Mouse (Mus musculus) embryonic fibroblast, embryonic 13.5 days (primary cell): ENCODE measurements around the gene Hipk2. TPM values are rescaled to one million over a fixed set of nuclear protein-coding genes. Genes with fewer than 3 reads are reported as not detected.

Source experiments
- H3K27ac ChIP-seq: 2 replicates; pipeline ENCODE4 v1.5.1; 2012; ENCODE audit warnings: low read length, control low read depth, inconsistent platforms; ENCODE audit not compliant: insufficient read depth
- H3K4me1 ChIP-seq: 2 replicates; pipeline ENCODE4 v1.6.1; 2011; ENCODE audit warnings: low read length; ENCODE audit not compliant: control insufficient read depth, insufficient read depth
- H3K4me3 ChIP-seq: 2 replicates; pipeline ENCODE4 v1.5.1; 2011; ENCODE audit warnings: mild to moderate bottlenecking, control low read depth, low read length; ENCODE audit not compliant: insufficient read depth
- CTCF ChIP-seq: IDR thresholded peaks from 2 replicates; pipeline ENCODE4 v1.5.1; 2011; ENCODE audit warnings: mild to moderate bottlenecking, control low read depth, low read length, moderate library complexity, borderline replicate concordance; ENCODE audit not compliant: insufficient read depth
- POLR2A ChIP-seq: IDR thresholded peaks from 2 replicates; pipeline ENCODE4 v1.6.1; 2011; ENCODE audit warnings: low read depth, mild to moderate bottlenecking, control low read depth, low read length, moderate library complexity
- polyA plus RNA-seq: library from polyadenylated mRNA; stranded (reverse); fragments of >200 nt; gene quantifications from 2 replicates; pipeline ENCODE4 v1.2.4, GENCODE M21; 2011; ENCODE audit warnings: low read depth; ENCODE audit not compliant: missing spikeins, insufficient read length

Hipk2 gene
- polyA plus RNA-seq, 1 experiment, result 33.1 TPM

GRCm38 (mm10) chr6:38918728-38919127 lies 42.8 kb upstream of the Hipk2 start:
- H3K4me3 ChIP-seq, result no peak overlapping the region
- TF ChIP-seq CTCF, result no peak
- TF ChIP-seq POLR2A, result no peak
- 0 out of 2 replicates have a peak, but pooled peaks cover under 1% of the 10 kb centered on the region for H3K4me1 ChIP-seq
- no peak overlapping the region for H3K27ac ChIP-seq

GRCm38 (mm10) chr6:38917415-38917814 lies 41.5 kb upstream of the Hipk2 start:
- H3K27ac ChIP-seq, result no peak overlapping the region
- H3K4me3 ChIP-seq, result no peak overlapping the region
- TF ChIP-seq POLR2A (no peak), CTCF (no peak)
- H3K4me1 ChIP-seq, result peaks cover 8% of the 10 kb centered on the region; the same call in 1 of the 2 replicates

GRCm38 (mm10) chr6:38916571-38916970 lies 40.6 kb upstream of the Hipk2 start:
- Histone ChIP-seq H3K27ac (no peak overlapping the region), H3K4me1 (peaks cover 8% of the 10 kb centered on the region; the same call in 1 of the 2 replicates), H3K4me3 (no peak overlapping the region)
- TF ChIP-seq POLR2A (no peak), CTCF (no peak)

GRCm38 (mm10) chr6:38915776-38916175 lies 39.8 kb upstream of the Hipk2 start:
- no peak for TF ChIP-seq POLR2A
- TF ChIP-seq CTCF, result no peak
- Histone ChIP-seq H3K4me1 (peaks cover 8% of the 10 kb centered on the region; the same call in 1 of the 2 replicates), H3K4me3 (no peak overlapping the region), H3K27ac (no peak overlapping the region)

GRCm38 (mm10) chr6:38914181-38914580 lies 38.2 kb upstream of the Hipk2 start:
- Histone ChIP-seq H3K27ac (no peak overlapping the region), H3K4me1 (peaks cover 8% of the 10 kb centered on the region; the same call in 1 of the 2 replicates), H3K4me3 (no peak overlapping the region)
- TF ChIP-seq CTCF (no peak), POLR2A (no peak)

GRCm38 (mm10) chr6:38913386-38914042 lies 37.5 kb upstream of the Hipk2 start:
- Histone ChIP-seq H3K4me1 (peaks cover 8% of the 10 kb centered on the region; the same call in 1 of the 2 replicates), H3K27ac (no peak overlapping the region), H3K4me3 (no peak overlapping the region)
- no peak for TF ChIP-seq CTCF
- no peak for TF ChIP-seq POLR2A

GRCm38 (mm10) chr6:38912845-38913244 lies 36.9 kb upstream of the Hipk2 start:
- Histone ChIP-seq H3K4me3 (no peak overlapping the region), H3K4me1 (peaks cover 8% of the 10 kb centered on the region; the same call in 1 of the 2 replicates), H3K27ac (no peak overlapping the region)
- TF ChIP-seq CTCF, result no peak
- TF ChIP-seq POLR2A, result no peak

- H3K27ac ChIP-seq, result no peak overlapping the region
- H3K4me1 ChIP-seq, result peaks cover 8% of the 10 kb centered on the region; the same call in 1 of the 2 replicates
- no peak for TF ChIP-seq POLR2A
- no peak for TF ChIP-seq CTCF
- no peak overlapping the region for H3K4me3 ChIP-seq
These were observed 36.2 kb upstream of the Hipk2 start for GRCm38 (mm10) chr6:38912121-38912660.

GRCm38 (mm10) chr6:38910828-38911559 lies 35.0 kb upstream of the Hipk2 start:
- Histone ChIP-seq H3K4me3 (no peak overlapping the region), H3K4me1 (peaks cover 8% of the 10 kb centered on the region; the same call in 1 of the 2 replicates), H3K27ac (no peak overlapping the region)
- no peak for TF ChIP-seq POLR2A
- TF ChIP-seq CTCF, result peak; percentile 46; the same call in 1 of the 2 replicates
